Mouse (Mus musculus): ENCODE results near the gene Sct. TPM values are rescaled to one million over a fixed set of nuclear protein-coding genes. Genes with fewer than 3 reads are reported as not detected.

Sct gene
- total RNA-seq, 2 experiments from 2014 or later: not detected

DNA sequence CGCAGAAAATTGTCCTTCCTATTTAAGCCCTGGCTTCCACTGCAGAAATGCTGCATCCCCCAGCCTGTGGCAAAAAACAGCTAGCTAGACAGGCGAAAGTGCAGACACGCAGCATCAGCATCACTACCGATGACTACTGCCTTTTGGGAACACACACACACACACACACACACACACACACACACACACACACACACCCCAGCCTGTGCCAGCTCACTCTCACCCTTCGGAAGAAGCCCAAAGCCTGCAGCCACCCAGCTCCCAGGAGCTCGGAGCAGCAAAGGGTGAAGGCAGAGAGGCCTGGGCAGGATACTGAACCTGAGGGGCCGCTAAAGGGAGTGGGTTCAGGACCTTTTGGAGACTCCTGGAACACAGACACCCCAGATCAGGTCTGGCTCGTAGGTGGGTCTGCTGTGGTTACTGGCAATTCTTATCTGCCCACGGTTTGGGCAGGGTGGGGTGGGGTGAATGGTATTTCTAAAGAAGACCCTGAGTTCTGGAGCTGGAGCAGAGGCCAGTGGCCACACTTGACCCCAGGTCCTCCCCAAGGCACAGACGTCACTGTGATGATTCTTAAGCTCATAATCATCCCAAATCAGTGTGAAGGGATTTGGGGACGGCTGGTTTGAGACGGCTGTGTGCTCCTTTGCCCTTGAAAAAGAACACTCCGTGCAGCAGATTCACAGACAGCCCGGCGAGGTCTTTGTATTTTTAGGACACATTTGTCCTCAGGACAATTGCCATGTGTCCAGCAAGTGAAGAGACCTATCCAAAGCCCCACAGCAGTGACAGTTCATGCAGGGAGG, 13.9 kb upstream of the Sct start:
- no peak for ATAC-seq (replicated peaks; ENCODE audit: low FRiP score, low TSS enrichment, poor library complexity, severe bottlenecking)

DNA sequence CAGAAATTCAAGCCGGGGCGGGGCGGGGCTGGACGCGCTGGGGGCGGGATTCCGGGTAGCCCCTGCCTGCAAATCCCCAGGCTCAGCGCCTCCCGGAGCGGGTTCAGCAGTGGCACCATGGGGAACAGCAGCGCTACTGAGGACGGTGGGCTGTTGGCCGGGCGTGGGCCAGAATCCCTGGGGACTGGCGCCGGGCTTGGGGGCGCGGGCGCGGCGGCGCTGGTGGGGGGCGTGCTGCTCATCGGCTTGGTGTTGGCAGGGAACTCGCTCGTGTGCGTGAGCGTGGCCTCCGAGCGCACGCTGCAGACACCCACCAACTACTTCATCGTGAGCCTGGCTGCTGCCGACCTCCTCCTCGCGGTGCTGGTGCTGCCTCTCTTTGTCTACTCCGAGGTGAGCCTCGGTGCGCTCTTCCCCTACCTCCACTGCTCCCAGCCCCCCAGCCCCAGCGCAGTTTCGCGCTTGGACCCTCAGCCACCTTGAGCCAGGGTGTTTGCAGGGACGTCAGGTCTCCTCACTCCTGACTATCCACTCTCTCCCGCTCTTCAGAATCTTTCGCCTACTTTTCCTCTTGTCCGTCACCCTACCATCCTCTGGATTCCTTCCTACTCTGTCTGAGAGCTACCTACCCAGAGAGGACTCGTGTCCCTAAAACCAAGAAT, 13.1 kb upstream of the Sct start, which contains the start of gene Drd4:
Gene Drd4, plus strand, starts transcription at position 86 of the 662 bp plus-strand sequence.
- no peak for ATAC-seq (replicated peaks; ENCODE audit: low FRiP score, low TSS enrichment, poor library complexity, severe bottlenecking)

DNA sequence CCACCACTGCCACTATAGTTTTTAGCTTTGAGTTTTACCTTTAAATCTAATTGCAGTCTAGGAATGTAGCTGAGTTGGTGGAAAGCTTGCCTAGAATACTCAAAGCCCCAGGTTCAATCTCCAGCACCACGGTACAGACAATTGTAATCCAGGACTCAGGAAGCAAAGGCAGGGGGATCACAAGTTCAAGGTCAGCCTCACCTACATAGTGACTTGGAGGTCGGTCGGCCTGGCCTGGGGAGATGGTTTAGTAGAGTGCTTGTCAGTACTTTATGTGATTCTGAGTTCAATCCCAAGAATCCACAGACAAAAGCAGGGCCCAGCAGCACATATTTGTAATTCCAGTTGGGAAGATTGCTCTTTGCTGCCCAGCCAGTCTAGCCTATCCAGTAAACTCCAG, 9.1 kb upstream of the Sct start:
- no peak for ATAC-seq (replicated peaks; ENCODE audit: low FRiP score, low TSS enrichment, poor library complexity, severe bottlenecking)

DNA sequence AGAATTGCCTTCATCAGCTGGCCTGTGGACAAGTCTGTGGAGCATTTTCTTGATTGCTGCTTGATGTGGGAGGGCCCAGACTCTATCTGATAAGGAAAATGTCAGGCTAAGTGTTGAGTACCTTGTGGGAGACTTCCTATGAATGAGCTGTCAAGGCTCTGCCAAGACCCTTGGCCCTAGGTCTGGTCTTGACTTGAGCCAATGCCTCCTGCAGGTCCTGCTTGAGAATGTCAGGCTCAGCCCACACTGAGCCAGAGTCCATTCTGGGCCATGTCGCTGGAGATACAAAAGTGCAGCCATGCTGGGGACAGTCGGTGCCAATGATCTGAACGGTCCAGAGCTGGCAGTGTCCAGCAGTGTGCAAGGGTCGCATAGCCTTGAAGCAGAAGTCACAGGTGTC, 3.8 kb upstream of the Sct start:
- ATAC-seq (replicated peaks; ENCODE audit: low FRiP score, low TSS enrichment, poor library complexity, severe bottlenecking): no peak

DNA sequence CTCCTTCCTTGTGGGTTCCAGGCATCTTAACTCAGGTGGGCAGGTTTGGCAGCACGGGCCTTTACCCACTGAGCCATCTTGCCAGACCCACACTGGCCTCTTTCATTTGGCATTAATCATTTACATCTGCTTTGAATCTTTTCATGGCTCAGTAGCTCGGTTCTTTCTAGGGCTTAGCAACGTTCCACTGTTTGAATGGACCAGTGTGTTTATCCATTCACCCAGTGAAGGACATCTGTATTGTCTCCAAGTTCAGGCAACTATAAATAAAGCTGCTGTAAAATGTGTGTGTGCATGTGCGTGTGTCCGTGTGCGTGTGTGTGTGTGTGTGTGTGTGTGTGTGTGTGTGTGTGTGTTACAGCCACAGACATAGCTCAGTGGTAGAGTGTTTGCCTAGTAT, 2.5 kb upstream of the Sct start:
- ATAC-seq (replicated peaks; ENCODE audit: low FRiP score, low TSS enrichment, poor library complexity, severe bottlenecking): no peak

DNA sequence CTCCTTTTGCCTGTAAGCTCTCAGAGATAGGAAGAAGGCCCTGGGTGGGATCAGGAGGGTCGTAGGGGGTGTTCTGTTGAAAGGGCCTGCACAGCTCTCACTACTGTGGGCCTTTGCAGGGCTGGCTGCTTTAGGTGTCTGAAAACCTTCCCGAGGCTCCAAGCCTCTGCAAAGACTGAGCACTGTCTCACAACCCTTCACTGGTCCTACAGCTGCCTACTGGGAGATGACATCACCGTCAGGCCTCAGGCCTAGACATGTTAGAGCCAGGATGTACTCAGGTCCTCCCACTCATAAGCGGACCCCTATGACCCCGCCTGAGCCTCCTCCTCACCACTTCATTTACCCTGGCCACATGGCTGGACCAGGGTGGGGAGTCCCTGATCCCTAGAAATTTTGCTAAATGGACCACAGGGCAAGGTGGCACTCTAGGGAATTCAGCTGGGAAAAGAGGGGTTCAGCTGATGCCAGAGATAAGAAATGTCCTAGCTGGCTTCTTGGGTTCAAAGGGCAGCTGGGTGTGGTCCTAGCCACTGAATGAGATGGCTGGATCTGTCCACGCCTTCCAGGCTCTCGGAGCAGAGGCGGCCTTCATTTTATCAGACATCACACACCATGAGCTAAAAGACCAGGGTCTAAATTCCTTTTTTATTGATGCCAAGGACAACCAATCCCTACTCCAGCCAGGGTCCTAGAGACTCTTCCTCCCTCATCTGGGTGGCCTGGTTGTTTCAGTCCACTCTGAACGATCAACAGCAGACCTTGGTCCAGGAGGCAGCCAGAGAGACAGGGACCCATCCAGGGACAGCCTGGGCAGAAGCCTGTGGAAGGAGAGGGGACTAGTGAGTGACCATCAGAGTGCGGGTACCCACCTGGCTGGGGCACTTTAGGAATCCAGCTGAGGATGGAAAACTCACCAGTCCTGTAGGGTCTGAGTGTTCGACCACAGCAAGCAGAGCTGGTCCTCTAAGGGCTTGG, 943 bp downstream of the Sct start:
- ATAC-seq (replicated peaks; ENCODE audit: low FRiP score, low TSS enrichment, poor library complexity, severe bottlenecking): no peak

DNA sequence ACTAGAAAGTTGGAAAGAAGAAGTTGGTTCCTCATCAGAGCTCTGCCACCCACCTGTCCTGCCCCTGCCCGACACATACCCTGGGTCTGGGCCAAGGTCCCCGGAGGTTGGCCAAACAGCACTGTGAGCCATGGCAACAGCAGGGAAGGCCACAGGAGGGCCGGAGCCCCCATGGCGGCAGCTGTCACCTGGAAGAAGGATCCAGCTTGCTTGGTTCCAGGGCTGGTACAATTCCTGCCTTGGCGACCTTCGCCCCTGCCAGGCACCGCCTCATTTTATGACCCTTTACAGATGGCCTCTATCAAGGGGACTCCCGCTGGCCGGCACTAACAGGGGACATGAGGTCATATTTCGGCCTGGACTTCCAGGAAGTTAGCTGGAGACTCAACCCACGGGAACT, 2.4 kb downstream of the Sct start, which contains the start of gene Cdhr5:
Gene Cdhr5, minus strand, starts transcription at position 241 of the 400 bp plus-strand sequence.
- no peak for ATAC-seq (replicated peaks; ENCODE audit: low FRiP score, low TSS enrichment, poor library complexity, severe bottlenecking)

DNA sequence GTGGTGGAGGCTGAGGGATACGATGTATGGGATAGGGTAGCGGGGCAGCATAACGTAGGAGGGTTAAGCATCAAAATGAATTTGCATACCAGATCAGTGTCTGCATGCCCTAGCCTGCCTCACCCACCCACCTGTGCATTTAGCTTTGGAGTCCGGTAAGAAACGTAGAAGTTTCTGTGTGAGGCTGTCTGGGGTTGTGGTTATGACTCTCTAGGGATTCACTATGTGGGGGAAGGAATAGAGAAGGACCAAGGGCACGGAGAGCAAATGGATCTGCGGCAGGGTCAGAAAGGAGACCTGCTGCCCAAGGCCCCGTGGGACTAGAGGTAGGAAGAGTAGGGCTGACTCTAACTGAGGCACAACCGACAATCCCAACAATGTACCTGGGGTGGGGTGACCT, 3.6 kb downstream of the Sct start:
- ATAC-seq (replicated peaks; ENCODE audit: low FRiP score, low TSS enrichment, poor library complexity, severe bottlenecking): no peak

DNA sequence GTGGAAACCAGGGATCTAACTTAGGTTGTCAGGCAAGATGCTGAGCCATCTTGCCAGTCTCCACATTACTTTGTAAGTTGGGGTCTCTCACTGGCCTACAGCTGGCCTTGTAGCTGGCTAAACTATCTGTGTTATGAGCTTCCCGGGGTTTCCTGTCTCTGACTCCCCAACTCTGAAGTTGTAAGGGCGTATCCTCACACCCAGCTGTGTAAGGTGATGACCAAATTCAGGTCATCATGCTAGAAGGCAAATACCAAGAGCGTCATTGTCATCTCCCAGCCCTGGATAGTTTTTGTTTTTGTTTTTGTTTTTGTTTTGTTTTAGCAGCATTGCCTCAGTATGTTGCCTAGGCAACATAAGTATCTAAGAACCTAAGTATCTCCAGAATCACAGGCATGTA, 8.3 kb downstream of the Sct start:
- ATAC-seq (replicated peaks; ENCODE audit: low FRiP score, low TSS enrichment, poor library complexity, severe bottlenecking): no peak

DNA sequence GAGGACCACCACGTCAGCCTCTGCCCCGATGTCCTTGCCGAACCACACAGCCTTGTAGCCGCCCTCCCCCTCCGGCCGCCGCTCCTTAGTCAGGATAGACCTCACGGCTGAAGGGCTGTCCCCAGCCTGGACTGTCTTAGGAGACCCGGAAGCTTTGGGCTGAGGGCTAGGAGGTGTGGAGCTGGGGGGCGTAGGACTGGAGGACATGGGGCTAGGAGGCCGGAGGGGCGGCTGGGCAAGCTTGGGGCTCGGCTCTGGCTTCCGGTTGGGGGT, 9.7 kb downstream of the Sct start:
- no peak for ATAC-seq (replicated peaks; ENCODE audit: low FRiP score, low TSS enrichment, poor library complexity, severe bottlenecking)

DNA sequence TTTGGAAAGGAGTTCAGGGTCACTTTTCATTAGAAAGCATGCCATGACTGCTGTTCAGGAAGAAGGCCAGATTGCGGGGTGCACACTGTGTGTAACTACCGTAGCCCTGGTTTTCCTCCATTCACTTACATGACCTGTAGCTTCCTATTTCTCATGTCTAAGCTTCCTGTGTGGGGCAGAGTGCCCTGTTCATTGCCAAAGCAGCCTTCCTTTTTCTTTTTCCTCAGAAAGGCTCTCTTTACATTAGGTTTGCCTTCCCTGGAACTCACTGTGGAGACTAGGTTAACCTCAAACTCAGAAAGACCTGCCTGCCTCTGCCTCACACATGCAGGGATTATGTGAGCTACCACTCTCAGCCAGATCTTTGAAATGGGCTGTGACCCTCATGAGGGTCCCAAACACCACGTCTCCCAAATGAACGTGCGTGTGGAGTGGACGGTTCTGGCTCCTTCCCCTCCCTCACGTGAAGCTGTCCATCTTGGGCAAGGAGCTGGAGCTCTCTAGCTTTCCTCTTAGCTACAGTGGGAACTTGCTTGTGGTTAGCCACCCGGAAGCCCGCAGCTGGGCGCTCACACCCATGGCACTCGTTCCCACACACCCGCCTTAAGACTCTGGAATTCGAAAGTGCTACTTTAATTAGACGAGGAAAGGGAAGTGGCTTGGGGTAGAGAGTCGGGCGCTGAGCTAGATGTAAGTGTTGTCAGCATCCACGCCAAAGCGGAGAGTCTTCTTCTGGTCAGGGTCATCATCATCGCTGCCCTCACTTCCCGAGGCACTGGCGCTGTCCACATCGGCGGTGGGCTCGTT, 10.3 kb downstream of the Sct start:
- no peak for ATAC-seq (replicated peaks; ENCODE audit: low FRiP score, low TSS enrichment, poor library complexity, severe bottlenecking)

DNA sequence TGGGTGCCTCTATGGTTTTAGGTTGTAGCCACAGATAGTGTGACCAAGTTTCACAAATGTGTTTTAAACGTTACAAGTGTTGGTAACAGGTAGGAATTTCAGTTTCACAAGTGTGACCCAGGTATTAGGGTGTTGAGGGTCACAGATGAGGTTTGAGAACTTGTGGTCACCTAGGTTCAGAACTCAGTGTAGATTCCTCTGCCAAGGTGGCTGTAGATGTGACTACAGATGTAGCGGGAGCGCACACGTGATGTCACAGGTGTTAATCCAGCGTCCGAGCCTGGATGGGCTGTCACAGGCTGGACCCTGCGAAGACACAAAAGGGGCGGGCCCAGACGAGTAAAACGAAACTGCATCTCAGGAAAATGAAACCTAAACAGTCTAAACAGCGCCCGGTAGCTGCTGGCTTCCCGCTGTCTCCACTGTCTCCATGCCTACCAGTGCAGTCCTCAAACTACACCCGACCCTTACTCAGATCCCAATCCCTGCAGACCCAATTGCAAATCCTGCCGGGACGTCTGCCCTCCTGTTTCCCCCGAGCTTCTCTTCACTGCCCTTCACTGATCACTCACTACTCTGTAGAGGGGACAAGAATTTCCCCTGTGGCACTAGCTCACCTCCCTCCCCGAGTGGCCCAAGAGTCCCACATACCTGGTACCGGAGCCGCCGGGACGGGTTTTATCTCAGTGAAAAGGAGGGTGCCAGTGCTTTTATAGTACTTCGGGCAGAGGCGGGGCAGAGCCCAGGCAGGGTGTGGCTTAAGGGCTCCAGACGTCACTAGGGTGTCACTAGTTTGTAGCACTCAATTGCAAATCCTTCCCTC, 13.0 kb downstream of the Sct start, which contains the start of gene Irf7:
Gene Irf7, minus strand, starts transcription at position 743 of the 823 bp plus-strand sequence.
- ATAC-seq (replicated peaks; ENCODE audit: low FRiP score, low TSS enrichment, poor library complexity, severe bottlenecking): peak; percentile 77

DNA sequence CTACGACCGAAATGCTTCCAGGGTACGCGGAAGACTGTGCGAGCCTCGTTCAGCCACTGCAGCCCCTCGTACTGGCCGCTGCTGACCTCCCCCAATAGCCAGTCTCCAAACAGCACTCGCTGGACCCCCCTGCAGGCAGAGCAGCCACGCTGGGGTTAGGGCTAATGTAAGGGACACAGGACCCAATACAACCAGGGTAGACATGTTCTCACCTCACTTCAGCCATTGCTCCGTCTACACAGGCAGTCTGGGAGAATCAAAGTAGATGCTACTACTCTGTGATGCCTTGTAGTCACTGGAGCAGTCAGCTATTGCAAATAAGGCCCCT, 13.6 kb downstream of the Sct start:
- peak; percentile 17; the same call in 1 of the 2 replicates for ATAC-seq (replicated peaks; ENCODE audit: low FRiP score, low TSS enrichment, poor library complexity, severe bottlenecking)

DNA sequence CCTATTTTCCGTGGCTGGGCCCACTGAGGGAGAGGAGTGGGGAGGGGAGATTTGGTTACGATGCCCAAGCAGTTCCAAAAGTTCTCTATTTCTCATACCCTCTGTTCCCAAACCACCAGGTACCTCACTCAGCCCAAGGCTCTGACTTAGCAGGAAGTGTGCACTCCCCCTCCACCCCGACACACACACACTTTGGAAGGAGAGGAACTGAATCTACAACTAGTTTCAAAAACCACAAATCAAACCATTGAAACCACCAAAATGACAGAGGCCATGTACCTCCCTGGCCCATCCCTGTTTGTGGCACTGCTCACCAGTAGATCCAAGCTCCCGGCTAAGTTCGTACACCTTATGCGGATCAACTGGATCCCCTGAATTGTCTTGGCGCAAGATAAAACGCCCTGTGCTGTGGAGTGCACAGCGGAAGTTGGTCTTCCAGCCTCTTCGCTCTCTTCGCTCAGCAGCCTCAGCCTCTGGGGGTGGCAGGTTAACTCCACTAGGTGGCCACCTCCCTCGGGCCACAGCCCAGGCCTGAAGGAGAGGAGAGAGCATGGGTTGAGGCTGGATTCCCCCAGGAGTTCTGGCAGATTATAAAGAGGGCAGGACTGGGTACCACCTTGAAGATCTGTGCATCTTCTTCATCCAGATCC, 14.0 kb downstream of the Sct start:
- peak; percentile 73 for ATAC-seq (replicated peaks; ENCODE audit: low FRiP score, low TSS enrichment, poor library complexity, severe bottlenecking)

DNA sequence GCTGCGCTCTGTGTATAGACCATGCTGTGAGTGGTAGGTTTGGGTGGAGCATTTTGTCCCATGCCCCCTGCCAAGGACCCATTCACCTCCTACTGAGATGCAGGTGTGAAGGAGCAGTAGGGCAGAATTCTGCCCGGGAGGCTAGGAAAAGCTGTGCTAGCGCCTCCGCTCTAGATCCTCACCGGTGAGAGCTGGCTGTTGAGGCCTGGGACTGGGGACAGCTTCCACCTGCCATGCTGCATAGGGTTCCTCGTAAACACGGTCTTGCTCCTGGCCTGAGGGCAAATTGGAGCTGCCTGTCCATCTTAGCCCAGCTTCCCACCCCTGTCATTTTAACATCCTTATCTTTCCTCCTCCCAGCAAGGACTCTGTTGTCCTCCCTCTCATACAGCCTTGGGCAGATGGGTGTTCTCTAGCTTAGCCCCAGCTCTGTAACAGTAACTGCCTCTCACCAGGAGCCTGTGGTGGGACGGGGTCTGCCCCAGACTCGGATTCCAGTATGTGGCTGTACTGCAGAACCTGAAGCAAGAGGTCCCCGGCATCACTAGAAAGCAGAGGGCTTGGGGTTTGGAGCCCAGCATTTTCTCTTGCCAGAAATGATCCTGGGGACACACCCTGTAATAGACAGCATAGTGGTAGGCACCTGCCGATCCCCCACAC, 14.8 kb downstream of the Sct start:
- no peak for ATAC-seq (replicated peaks; ENCODE audit: low FRiP score, low TSS enrichment, poor library complexity, severe bottlenecking)

DNA sequence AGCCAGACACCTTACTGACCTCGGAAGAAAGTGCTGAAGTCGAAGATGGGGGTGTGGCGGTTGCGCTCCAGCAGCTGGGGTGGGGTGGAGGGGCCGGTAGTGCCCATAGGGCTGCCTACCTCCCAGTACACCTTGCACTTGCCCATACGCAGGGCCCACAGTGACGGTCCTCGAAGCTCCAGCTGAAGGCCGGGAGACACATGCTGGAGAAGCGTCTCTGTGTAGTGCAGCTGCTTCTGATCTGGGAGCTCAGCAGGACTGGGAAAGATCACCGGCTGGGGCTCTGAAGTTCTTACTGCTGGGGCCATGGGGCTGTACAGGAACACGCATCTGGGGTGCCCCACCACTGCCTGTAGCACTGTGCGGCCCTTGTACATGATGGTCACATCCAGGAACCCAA, 15.3 kb downstream of the Sct start:
- no peak for ATAC-seq (replicated peaks; ENCODE audit: low FRiP score, low TSS enrichment, poor library complexity, severe bottlenecking)

DNA sequence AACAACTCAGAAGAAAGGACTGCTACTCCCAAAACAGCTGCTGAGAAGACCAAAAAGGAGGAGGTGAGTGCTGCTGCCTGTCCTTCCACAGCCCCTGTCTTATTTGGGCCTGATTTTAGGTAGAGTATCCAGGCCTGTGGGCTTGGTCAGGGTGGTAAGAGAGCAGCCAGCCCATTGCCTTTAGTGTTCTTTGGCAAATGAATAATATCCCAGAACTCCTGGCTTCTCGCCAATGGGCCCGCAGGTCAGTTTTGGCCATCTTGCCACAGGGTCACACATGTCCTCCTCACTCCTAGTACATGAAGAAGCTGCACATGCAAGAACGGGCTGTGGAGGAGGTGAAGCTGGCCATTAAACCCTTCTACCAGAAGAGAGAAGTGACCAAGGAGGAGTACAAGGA, 17.5 kb downstream of the Sct start:
- ATAC-seq (replicated peaks; ENCODE audit: low FRiP score, low TSS enrichment, poor library complexity, severe bottlenecking): no peak

DNA sequence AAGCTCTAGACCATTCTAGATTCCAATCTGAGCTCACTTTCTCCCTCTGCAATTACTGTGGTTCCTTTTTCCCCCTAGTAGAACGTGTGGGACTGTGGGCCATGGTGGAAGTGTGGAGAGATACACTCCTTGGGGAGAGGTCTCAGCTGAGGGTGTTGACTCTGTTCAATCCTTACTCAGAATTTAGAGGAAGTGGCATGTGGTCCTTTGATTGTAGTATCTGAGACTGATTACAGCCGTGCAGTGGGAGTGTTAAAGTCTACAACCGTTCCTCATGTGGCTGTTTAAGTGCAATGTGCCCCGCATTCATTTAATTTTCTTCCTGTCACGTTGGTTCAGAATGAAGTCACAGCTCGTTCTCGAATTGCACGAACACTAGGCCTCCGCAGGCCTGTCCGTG, 22.8 kb downstream of the Sct start:
- no peak for ATAC-seq (replicated peaks; ENCODE audit: low FRiP score, low TSS enrichment, poor library complexity, severe bottlenecking)
